Mouse (Mus musculus): ENCODE data around the gene Cdca4. TPM values are rescaled to one million over a fixed set of nuclear protein-coding genes. Genes with fewer than 3 reads are reported as not detected.

Cdca4 gene
- total RNA-seq (2021), result 10 to 100 TPM; 20.2 to 23.1 TPM
- long read RNA-seq, experiment 1, transcript Cdca4-202 (2 exons, 1,994 nt), result major isoform, 18 of 40 reads
- long read RNA-seq, experiment 1, transcript Cdca4-201 (2 exons, 2,425 nt), result minor isoform, 17 of 40 reads
- long read RNA-seq, experiment 1, partial matches to known transcripts, result 0 of 40 reads
- long read RNA-seq, experiment 1, other reads (novel, unspliced or antisense), result 5 of 40 reads
- long read RNA-seq, experiment 2, transcript Cdca4-202 (2 exons, 1,994 nt), result major isoform, 8 of 13 reads
- long read RNA-seq, experiment 2, partial matches to known transcripts, result 0 of 13 reads
- long read RNA-seq, experiment 2, other reads (novel, unspliced or antisense), result 3 of 13 reads

DNA sequence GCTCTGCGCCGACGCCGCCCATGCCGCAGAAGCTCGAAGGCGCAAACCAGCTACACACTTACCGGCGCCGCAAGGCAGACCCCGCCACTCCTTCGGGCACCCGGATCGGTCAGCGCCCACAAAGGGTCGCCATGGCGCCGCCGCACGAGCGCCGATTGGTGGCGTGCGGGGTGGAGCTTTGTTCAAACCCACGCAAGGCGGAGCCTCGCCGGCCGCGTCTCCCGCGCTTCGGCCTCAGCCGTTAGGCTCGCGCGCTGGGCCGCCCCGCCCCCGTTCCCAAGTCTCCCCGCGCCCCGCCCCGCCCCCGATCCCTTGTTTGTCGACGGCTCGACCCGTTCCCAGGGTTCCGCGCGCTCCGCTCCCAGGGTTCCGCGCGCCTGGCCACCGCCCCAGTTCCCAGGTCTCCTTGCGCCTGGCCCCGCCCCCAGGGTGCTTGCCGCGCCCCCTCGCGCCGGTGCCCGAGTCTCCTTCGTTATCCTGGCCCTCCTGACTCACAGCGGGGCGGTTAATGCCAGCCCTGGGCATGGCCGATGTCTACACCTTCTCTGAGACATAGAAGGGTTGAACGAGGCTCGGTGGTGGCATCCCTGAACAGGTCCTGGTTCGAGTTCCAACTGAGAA lies at the start of gene Cdca4:
Cdca4 (minus strand) TSS at position 180 of the 621 bp plus-strand sequence.
- DNase-seq, result peak; percentile 99

DNA sequence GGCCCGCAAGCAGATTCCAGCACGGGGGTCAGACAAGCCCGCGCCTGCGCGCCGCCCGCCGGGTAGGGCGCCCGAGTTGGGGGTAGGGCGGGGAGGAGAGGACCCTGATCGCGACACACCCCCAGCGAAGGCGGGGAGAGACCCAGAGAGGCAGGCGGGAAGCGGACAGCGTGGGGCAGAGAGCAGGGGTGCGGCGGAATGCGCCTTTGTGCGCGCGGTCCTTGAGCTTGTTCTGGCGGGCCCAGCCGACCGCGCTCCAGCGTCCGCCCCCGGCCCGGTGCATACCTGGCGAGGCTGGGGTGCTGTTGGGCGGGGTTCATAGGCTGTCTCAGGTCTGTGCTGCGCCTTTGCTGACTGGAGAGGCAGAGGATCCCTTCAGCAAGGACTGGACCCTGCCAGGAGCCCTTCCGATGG lies 48.4 kb upstream of the Cdca4 start:
- no peak for DNase-seq

DNA sequence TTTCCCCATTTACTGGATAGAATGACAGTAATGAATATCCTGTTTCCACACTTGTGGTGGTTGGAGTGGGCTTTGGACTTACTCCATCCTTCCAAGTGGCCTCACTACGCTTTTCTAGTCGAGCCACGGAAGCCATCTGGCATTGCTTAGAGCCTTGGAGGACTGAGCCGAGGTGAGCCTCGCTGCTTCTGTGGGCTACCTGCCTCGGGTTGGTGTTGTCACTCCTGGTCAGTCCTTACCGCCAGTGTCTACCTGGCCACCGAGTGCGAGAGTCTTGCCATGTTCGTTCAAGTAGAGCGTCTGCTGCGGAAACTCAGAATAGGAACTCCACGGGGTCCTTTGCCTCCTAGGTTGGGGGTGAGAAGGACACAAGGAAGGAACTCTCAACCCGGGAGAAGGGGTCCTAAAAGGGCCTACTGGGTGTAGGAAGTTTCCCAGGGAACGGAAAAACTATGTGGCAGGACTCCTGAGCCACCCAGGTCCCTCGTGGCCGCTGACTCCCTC lies 47.9 kb upstream of the Cdca4 start:
- no peak for DNase-seq

DNA sequence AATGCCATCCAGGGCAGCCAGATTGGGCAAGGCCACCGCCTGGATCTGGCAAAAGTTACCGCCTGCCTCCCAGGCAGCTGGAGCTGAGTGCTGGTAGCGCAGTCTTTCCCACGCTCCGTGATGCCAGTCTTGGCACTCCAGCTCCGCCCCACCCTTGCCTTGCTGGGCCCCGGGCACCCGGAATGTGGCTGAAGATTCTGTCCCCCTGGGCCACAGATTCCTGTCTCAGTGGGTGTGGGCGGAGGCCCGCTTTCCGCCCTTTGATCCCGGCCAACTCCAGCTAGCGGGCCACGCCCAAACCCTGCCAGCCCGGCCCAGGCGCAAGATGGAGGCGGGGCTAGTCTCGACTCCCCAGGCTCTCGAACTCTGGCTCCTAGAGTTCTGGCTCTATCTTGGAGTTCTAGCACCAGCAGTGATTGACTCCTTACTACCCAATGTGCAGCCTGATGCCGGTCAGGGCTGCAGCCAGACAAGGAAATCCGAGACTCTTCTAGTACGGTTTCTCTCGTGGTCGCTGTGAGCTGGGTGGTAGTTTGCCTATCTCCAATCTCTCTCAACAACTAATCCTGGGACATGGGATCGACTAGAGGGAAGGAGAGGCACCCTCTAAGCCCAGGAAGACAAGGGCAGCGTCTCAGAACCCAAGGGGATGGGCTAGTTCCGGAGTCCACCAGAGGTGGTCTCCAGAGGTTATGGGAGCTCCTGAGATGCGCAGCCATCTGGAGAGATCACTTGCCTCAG lies 47.3 kb upstream of the Cdca4 start:
- peak; percentile 70 for DNase-seq

DNA sequence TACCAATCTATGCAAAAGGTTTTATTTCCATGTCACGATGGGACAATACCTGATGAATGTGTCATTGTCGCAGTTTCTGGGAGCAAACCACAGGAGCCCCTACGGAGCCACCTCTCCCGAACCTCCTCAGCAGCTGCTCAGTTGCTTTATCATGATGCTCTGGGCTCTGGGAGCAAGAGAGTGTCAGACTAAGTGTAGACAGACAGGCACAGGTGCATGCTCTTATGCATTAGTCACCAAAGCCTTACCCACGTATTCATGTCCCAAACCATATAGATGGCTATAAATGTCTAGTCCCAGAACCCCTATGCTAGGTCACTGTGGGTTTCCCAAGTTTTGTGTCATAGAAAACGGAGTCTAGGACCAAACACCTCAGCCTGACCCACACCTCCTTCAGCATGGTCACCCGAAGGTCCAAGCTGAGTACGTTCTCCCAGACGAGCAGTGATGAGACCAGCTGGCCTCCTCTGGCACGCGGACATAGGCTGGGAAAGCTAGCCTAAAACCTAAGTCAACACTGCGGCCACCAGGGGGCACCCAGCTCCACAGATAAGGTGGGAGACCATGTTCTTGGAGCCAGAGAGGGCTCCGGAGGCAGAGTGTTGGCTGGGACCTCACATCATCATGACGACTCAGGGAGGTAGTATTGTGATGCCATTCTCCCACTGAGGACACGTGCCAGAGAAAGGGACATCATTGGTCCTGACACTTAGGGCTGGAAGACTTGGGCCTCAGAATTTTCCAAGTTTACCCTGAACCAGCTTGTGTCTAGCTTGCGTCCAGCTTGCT lies 46.2 kb upstream of the Cdca4 start:
- peak; percentile 94 for DNase-seq

DNA sequence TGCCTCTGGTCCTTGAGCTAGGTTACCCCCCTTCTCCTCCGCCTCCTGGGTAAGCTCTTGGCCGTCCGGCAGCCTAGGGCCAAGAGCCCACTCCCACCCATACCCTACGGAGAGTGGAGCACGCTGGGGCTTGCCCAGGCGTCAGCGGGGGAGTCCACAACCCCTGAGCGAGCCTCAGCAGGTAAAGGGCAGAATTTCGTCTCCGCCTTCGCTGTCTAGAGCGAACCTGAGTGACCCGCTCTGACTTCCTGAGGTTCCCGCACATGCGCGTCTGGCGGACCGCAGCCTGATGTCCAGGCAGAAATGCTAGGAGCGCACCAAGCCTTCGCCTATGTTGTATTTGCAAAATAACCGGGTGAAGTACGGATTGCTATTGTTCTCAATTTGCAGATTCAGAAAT lies 45.0 kb upstream of the Cdca4 start:
- no peak for DNase-seq

DNA sequence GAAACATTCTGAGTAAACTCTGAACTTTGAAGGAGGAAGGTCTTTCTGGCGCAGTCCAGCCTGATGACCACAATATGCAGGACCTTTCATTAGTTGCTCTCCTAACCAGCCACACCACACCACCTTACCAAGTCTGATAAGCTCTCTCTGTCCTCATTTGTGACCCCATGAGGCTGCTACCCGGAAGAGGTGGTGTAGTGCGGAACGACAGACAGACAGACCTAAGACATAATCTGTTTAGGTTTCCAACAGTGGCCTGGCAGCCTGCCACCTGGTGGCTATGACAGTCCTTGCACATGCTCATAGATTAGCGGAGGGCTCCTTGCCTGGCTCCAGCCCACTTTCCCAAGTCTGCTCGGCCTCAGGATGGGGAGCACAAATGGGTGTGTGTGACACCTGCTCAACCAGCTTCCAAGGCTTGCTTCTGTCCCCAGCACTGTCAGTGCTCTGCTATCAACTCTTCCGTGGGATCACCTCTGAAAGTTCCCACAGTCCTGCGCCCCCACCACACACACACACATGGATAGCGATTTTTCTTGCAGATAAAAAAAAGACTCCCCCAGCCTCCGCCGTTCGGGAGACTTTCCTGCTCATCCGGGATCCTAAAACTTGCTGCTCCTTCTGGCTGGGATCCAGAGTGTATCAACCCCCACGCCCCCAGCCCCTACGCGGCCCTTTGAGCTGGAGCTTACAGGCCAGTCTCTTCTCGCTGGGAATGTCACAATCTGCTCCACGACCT lies 44.4 kb upstream of the Cdca4 start:
- DNase-seq, result peak; percentile 86

DNA sequence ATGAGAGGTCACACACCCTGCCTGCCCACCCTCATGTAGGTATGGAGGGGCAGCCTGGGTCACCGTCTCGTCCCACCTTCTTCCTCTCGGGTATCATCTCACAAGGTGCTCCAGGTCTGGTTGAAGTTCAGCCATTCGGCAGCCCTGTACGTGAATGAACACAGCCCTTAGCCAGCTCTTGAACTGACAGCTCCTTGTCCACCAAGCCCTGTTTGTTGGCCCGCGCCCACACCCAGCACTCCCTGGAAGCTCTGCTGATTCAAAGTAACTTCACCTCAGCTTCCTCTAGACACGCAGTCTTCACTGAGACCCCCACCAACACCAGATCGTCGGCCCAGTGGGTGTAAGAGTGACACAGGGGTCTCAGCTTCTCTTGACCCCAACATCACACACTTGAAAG lies 43.8 kb upstream of the Cdca4 start:
- no peak for DNase-seq

DNA sequence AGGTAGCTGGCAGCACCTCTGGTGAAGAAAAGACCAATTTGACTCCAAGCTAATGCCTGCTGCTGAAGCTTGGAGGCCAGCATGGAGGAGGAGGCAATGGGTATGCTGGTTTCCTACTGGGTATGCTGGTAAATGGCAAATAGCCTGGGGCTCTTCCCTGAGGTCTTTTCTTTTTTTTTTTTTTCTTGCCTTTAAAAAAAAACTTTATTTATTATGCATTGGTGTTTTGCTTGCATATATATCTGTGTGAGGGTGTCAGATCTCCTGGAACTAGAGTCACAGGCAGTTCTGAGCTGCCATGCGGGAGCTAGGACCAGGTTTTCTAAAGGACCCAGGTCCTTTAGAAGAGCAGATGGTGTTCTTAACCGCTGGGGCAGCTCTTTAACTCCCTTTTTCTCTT lies 42.0 kb upstream of the Cdca4 start:
- no peak for DNase-seq

DNA sequence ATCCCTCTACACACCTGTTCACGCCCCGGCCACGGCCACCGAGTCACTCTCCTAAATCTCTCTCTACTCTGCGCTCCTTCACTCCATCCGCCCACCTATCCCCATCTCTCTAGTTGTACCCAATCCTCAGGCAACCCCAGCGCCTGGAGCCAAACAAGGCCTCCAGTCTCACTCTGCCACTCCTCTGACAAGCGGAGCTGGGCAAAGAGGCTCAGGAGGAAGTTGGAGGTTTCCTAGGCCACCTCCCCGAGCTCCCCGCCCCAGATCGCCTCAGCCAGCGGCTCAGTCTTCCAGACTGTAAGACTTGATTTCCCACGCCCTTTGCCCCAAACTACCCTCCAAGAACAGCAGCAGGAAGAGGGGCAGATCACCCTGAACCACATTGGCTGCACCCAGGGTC lies 41.6 kb upstream of the Cdca4 start:
- no peak for DNase-seq

DNA sequence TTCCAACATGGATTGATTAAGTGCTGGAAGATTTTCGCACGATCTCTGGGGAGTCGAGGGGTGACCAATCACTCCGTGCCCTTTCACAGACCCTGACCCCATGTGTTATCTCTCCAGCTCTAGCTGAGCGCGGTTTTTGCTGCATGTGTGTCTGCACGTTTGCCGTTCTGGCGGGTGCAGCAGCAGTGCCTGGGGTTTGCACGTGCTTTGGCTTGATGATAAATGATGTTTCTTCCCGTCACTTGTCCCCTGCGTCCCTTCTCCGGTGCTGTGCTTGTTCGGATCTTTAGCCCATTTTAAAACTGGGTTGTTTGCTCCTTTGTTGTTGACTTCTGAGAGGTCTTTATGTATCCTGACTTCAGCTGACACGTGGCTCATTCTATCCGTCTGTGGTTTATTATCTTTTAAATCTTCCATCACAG lies 40.6 kb upstream of the Cdca4 start:
- no peak for DNase-seq

DNA sequence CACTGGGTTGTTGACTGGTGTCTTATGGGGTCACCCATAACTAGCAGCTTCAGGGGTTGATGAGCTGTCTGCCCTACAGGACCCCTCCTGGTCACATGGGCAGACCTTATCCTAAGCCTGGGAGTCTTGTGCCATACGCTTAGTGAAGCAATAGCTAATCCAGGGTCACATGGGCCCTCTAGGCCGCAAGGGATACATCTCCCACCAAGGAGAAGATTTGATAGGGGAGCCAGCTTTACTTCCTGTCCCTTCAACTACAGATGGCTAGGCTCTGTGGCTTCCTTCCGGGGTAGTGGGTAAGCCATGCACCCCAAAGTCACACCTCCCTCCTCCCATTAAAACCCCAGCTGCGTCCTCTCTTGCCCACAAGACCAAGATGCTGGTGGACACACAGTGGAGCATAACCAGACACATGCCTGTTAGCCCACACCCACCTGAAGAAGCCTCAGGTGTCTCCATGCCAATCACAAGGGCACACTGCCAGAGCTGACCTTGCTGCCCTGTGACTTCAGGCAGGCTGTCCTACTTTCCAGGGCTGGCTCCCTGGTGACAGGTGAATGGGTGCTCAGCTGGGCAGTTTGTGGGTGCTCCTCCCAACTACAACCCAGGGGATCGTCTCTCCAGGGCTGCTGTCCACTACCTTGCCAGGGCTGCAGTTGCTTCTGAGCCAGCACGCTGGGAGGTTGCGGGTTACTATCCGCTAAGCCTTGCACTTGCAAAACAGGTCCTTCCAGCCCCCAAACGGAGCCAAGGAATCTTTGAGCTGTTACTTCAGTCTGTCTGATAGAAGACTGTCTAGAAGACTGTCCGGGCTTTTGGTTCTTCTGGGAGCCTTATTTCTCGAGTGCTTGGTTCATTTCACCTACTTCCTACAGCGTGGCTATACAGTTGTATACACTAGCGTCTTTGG lies 39.2 kb upstream of the Cdca4 start, which contains the start of gene Gpr132:
Gpr132 (minus strand) TSS at position 51 of the 910 bp plus-strand sequence.
- DNase-seq, result no peak

DNA sequence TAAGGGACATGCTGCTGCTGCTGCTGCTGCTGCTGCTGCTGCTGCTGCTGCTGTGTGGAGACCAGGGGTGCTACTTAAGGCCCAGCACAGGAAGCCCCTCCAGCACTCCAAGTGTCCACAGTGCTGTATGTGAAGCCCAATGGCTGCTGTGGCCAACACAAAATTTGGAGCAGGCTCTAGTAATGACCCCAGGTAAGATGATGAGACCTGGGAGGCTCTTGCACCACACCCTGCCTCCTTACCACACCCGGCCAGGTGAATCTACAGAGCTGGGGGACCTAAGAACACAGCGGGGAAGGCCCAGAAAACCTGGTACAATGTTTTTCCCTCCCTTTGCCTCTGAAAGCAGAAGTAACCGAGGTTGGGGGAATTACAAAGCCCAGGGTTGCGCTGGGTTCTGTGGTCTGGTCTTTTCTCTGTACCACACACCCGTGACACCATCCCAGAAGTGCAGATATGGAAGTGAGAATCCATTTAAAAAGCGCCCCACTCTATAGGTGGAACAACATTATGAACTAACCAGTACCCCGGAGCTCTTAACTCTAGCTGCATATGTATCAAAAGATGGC lies 38.0 kb upstream of the Cdca4 start:
- no peak for DNase-seq

DNA sequence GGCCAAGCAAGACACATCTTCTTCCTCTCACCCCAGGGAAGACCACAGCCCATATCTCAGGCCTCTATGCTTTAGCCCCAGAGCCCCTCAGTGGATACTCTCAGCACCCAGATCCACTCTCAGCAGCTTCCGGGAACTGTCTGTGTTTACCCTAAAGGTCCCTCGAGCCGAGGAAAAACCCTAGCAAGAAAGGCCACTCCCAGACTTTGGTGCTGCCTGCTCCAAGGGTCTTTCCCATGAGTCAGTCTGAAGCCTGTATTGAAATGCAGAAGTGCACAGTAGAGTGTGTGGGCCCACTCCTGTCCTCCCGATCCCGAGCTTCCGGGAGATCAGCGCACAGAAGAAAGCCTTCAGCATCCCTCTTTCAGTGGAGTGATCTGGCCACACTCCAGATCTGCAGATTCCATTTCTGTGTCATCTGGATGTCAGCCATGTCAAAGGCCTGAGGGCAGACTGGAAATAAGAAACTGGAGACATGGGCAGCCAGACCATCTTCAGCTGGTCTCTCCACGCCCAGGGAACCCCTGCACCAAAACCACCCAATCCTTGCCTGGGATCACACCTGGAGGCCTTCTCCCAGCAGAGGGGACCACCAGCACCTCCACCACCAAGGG lies 37.4 kb upstream of the Cdca4 start:
- DNase-seq, result peak; percentile 60

DNA sequence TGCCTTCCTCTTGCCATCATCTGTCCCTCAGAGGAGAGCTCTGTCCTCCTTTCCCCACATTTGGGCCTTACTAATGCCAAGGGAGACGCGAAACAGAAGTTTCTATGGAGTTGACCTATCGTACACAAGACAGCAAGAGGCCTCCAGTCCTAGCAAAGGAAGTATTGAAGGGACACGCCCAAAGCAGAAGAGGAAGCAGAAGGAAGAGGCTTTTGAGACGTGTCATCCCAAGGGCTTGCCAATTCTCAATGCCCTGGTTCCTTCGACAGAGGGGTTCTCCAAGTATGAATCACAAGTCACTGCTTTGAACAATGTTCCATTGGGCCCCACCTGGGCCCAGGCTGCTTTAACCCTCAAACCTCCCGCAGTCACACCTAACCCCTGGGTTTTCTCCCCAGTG lies 35.6 kb upstream of the Cdca4 start:
- no peak for DNase-seq

DNA sequence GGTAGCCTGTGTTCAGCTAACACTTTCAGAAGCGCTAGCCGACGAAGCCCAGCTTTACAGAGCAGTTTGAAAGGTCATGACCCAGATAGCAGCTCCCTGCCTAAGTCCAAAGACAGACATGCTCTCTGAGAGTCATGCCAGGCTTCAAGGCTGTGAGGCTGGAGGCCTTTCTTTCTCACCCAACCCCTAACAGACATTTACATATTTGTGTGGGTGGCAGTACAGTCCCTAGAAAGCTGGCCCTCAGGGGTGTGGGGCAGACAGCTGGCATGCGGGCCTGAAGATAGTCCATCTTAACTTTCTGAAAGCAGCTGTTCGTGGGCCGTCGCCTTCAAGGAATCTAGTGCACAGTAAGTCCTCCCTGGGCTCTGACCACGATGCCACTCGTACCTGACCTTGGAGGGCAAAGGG lies 32.7 kb upstream of the Cdca4 start:
- DNase-seq, result no peak

DNA sequence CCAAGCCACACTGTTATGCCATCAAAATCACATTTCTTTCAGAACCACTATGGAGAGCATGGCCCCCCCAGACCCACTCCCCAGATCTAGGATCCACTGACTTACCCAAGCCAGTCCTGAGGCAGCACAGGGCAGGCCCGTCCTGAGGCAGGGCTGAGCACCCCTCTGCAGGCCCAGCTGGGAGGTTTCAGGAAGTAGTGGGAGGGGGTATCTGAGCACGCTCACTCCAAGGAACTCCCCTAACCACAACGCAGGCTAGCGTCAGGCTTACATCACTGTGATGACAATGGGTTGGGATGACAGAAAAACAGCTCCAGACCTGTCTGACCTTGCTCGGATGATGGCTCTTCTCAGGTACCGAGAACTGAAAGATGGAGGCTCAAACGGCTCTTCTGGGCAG lies 31.5 kb upstream of the Cdca4 start:
- no peak for DNase-seq

DNA sequence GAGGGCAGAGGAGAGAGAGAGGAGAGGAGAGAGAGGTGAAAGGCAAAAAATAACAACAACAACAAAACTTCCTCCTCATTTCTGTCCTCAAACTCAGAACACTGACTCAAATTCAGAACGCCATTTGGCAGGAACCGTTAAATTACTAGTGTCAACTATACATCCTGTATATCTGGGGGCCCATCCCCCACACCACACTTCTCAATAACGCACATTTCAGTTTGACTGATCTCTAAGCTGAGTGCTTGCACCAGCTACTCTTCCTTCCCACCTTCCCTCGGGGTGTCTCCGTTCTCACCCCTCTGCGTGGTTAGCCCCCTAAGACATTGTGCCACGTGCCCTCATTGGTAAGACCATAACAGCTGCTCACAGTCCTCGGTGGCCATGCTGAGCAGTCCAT lies 30.7 kb upstream of the Cdca4 start:
- DNase-seq, result no peak

DNA sequence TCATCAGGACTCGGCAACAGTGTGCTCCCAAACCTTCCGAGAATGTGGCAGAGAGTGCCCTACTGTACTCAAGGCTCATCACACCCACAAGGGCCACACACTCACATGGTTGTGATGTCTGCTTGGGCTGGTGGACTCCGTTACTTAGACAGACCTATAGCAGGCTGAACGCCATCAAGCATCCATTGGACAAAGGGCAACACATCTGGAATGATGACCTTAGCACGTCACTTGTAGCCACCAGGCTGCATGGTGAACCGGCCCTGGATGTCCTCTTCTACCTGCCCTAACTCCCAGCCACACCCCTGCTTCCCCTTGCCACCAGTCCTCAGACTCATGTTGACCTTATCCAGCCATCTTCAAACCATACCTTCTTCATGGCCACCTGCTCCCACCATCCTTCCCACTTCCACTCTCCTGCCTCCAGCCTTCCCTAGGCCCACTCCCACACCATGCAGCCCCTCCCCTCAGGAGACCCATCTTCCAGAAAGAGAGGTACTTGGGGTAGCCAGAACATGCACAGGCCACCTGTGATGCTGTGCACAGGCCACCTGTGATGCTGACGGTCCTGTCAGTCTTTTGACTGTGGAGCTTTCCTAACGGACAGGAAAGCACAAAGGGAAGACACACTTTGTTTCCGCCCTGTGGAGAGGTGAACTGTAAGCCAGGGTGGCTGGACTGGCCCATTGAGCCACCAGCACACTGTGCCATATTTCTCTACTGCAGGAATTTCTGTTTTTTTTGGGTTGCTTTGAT lies 29.5 kb upstream of the Cdca4 start:
- no peak for DNase-seq

Data from adrenal gland, postnatal 10 days (tissue).